Mouse (Mus musculus) urinary bladder, postnatal 36 days (tissue): ENCODE measurements around the gene Atp7b.

Experiments
- DNase-seq, 2 experiments: peaks; one replicate each; pipeline ENCODE4 v3.0.0; 2022; ENCODE audit warnings: low spot score in 2 of 2, mixed read lengths in 1 of 2

Atp7b gene

DNA sequence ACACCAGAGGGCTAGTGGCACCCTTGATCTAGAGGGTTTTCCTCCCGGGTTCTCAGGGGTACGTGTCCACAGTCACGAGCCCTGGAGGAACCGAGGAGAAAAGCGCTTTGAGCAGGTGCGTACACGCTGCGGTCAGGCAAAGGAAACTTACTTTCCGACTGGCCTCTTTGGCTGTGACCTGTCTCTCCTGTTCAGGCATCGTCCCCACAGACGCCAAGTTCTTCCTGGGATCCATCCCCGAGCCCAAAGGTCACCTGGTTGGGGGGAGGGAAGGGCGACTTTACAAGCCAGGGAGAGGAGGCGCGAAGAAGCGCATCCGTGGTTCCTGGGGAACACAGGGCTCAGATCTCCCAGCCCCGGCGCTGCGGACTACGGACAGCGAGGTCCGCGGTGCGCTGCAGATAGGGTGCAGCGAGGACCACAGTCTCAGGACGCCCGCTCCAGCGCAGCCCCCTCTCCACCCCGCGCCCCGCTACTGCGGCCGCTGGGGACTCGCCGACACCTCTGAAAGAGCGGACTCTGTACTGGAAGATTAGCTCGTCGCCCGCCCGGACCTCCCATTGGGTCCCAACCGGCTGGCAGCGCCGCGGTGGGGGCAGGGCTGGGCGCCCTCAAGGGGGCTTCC, at the start of gene Atp7b:
Gene Atp7b, minus strand, starts transcription at position 485 of the 625 bp plus-strand sequence.
- DNase-seq = peak; percentile 1 to 33

DNA sequence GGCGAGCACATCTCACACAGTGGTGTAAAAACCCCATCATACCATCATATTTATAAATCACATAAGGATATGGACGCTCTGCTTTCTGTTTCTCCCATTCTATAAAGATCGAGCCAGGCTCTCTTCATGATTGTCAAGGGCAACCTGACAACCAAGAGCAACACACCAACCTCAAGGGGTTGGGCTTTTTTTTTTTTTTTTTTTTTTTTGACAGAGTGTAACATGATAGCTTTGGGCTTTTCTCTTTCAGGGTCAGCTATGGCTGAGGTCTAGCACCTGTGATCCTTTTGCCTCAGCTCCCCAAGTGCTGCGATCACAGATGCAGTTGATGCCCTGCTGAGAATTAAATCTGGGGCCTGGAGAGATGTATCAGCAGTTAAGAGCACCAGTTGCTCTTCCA, 46.9 kb upstream of the Atp7b start:
- DNase-seq = no peak

DNA sequence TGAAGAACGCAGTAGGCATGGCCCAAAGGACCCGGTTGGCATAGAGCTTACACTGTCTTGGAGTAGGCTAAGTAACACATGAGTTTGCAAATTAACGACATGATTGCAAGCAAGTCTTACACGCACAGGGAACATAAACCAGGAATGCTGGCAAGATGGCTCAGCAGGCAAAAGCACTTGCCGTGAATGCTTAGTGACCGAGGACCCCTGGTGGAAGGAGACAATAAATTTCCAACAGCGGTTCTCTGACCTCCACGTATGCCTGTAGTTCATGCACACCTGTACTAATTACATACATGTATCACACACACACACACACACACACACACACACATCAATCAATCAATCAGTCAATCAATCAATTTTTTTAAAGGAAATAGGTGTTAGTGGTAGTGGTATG, 31.5 kb upstream of the Atp7b start:
- DNase-seq = peak in 1 of 2 experiments; percentile 1

DNA sequence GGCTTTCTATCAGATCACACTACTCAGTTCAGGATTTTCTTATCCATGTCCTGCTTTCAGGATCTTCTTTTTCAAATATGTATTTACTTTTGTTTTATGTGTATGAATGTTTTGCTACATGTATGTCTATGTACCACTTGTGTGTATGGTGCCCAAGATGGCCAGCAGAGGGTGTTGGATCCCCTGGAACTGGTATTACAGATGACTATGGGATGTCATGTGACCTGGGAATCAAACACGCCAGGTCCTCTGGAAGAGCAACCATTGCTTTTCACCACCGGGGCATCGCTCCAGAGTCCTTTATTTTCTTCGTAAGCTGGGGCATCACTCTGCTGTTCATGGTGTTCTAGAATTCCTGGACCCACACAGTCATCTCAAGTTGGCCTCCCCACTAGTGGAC, 29.1 kb upstream of the Atp7b start:
- DNase-seq = no peak

DNA sequence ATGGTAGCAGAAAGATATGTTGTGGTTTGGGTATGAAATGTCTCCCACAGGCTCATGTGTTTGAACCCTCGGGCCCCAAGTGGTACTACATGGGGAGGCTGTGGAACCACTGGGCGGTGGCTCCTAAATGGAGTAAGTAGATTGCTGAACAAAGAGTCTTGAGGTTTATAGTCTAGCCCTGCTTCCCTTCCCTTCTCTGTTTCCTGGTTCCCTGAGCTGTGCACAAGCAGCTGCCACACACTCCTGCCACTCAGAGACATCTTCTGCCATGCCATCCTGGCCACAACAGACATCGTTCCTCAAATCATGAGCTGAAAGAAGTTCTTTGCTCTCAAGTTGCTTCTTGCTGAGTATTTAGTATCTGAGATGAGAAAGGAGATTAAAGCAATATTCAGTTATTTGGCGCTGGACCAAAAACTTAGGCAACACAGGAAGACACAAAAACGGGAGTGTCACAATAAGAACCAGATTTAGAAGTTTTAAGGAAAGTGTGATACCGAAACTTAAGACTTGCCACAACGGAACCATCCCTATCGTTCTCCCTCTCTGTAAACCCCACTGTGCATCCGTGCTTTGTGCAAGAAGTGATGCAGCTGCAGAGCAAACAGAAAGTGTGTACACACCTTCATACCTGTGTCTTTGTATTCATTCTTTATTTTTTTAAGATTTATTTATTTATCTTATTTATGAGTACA, 19.4 kb upstream of the Atp7b start:
- DNase-seq = no peak

DNA sequence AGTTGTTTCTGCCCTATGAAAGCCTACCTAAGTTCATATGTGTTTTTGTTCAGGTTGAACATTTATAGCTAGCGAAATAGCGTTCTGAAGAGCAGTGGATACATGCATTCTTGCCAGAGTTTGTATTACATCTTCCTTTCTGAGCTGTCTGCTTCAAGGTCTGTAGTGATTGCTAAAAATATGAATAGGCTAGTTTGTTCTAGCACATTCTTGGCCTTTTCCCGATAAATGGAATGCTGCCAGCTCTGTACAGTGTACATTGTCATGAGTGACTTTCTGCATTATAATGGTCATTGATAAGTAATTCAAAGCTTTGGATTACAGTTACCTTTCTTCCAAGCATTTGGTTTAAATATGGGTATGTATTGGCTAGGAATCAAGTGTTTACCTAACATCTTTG, 1.0 kb upstream of the Atp7b start:
- no peak for DNase-seq

DNA sequence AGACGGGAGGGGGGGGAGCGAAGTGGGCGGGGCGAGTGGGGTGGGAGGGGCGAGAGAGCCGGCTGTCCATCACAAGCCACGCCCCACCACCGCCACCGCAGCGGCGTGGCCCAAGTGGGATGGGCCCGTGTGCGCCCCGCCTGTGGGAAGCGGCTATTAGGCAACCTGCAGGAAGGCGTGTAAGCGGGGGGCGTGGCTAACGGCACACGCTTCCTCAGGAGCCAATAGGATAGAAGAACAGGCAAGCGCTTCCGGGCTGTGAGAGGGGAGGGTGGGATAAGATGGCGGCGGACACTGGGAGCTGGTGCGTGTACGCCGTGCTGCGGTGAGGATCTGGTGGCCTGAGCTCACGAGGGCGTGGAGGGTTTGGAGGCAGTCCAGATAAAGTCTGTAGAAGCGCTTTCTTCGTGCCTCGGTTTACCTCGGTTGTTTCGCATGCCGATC, 363 bp upstream of the Atp7b start, which contains the start of gene Alg11:
Gene Alg11, plus strand, starts transcription at position 276 of the 444 bp plus-strand sequence.
- peak; percentile 90 to 96 for DNase-seq

DNA sequence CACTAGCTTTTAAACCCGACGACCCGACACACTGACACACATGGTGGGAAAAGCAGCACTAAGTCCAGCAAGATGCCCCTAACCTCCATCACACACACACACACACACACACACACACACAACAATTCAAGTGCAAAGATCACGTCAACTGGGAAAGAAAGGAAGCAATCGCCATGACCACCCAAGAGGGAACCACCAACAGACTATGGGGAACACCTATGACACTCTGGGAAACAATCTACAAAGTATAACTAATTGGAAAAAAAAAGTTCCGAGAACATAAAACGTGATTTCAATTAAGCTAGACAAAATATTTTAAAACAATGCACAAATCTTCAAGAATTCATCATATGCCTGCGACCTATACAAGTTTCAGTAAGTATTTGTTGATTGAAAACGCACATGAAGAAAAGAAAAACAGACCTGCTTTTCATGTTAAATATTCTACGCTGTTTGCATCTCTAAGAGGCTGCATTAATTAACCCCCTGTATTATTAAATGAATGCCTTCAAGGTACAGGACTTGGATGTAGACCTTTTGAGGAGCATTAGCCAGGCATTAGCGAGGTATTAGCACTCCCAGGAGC, 859 bp downstream of the Atp7b start:
- DNase-seq = no peak

DNA sequence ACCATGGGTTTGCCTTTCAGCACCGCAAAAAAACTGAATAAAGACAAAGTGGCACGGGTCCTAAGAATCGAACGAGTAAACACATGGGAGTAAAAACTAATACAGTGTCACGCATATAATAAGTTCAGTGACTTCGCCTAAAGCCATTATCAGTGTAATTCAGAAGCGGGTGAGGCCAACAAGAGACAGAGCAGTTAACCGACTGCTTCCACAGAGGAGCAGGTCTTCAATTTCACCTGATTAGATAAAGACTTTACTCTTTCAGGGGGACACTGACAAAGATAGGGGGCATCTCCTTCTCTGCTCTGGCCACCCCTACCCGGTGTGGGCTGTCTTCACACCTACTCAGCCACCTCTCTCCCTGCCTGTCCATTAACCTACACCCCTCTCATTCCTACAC, 1.7 kb downstream of the Atp7b start:
- no peak for DNase-seq

DNA sequence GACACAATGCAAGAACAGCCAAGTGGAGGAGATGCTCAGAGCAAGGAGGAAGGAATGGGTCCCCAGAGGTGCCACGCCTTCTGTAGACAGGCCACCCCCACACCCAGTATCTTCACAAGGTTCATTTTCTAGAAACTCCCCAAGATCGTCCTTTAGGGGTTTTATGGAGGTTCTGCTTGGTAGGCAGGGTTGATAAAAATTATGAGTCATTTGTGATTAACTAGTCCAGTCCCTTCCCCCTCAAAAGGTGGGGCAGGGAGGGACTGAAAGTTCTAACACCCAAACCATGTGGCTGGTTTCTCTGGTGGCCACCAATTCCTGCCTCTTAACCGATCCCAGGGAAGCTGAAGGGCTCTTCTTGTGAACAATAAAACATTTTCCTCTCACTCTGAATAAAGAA, 3.3 kb downstream of the Atp7b start:
- no peak for DNase-seq

DNA sequence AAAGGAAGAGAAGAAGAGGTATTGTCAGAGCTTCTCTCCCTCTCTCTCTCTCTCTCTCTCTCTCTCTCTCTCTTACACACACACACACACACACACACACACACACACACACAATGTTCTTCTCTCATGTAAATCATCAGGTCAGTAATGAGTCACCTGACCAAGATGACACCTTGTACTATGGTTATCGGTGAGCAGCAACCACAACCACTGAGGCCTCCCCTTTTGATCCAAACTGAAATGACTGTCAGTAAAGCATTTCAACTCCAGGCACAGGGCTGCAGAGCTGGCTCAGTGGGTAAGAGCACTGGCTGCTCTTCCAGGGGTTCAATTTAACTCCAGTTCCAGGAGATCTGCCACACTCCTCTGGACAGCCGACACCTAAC, 4.6 kb downstream of the Atp7b start:
- no peak for DNase-seq

DNA sequence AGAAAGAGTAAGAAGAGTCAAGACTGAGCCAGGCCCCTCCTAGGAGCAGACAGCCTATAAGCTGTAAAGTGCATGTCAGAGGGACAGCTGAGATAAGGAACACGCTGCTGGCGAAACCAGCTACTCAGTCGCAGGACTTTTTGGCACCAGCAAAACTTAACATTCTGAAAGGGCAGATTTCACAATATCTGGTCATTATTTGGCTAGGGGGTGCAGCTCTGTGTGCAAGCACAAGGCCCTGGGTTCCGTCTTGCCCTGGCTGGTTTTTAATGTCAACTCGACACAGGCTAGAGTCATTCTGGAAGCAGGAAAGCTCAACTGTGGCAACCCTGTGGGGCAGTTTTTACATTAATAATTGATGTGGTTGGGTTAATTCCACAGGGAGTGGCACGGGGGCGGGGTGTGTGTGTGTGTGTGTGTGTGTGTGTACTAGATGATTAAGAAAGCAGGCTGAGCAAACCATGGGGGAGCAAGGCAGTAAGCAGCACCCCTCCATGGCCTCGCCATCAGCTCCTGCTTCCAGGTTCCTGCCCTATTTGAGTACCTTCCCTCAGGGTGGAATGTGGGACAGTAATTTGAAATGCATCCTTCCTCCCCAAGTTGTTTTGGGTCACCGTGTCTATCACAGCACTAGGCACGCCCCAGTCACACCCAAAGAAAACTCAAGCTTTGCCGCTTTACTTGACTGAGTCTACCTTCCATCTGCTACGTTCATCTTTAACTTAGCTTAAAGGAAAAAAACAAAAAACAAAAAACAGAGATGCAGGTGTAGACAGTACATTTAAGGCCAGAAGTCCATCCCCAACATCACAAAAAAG, 5.2 kb downstream of the Atp7b start:
- DNase-seq = peak; percentile 23 to 39

DNA sequence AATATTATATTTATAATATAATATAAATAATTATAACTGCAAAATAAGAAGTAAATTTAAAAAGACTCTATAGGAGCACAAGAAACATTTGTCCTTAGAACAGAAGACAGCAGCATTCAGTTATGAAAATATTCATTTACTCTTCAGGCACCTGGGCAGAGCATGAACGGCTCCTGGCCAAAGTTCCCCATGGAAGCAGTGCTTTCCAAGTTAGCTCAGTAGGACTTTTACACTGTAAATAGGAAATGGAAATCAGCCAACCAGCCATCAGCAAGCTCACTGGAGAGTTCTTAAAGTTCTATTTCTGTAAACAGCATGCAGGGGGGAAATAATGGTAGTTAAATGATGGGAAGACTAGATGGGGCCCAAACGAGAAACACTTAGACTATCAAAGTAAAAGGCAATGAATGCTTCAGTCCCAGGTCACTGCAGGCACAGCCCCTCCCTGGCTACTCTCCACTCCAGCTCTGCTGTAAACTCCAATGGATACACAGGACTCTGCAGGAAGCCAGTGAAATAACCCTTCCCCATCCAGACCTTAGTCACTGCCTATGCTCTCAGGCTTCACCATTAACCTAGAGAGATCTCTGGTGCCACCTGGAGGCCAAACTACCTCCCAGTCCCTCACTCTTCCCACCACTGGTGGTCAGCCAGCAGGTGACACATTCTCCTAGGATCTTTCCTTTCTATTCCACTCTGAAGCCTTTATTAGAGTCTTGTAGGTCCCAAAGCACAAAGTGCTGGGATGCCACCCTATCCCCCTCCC, 12.2 kb downstream of the Atp7b start:
- DNase-seq = peak; percentile 20 to 30

DNA sequence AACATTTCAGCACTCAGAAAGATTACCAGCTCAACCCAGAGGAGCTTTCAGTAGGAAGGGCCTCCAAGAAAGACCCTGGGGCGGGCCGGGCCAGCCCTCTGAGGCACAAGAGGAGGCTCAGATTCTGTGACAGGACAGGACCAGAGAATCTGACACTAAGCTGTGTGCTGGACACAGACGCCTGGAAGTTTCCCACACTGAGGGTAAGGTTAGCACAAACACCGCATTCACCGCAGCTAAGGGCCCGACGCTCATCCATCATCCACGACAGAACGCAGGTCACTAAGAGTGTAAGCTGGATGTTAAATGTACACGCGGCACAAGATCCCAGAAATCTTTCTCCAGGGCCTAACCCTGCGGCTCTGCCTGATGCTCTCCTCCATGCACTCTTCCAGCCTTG, 16.4 kb downstream of the Atp7b start:
- DNase-seq = no peak

DNA sequence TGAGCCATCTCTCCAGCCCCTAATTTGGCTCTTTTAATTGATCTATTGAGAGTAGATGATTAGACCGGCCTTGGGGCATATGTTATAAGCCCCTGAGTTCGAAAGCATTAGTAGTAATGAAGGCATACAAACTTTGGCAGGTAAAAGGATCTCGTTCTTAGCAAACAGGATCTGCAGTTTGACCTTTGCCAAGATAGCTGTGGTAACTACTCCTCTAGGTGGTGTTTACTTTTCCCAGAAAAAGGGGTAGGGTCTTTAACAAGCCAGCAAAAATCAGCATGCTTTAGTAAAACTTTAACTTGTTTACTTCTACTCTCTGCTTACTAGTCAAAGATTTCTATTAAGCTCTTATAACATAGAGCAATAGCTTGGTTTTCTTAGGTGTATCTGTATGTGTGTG, 17.6 kb downstream of the Atp7b start:
- no peak for DNase-seq

DNA sequence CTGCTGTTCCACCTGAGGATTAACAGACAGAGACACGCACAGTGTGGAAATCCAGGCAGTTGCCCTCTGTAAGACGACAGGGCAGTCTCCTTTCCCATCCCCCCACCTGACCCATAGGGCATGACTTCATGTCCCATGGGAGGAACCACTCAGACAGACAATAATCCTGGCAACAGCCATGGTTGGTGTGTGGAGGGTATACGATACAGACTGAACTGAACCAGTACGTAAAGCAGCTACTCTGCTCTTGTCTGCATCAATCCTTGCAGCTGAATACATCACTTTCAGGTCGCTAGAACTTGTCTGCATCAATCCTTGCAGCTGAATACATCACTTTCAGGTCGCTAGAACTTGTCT, 20.0 kb downstream of the Atp7b start:
- DNase-seq = no peak

DNA sequence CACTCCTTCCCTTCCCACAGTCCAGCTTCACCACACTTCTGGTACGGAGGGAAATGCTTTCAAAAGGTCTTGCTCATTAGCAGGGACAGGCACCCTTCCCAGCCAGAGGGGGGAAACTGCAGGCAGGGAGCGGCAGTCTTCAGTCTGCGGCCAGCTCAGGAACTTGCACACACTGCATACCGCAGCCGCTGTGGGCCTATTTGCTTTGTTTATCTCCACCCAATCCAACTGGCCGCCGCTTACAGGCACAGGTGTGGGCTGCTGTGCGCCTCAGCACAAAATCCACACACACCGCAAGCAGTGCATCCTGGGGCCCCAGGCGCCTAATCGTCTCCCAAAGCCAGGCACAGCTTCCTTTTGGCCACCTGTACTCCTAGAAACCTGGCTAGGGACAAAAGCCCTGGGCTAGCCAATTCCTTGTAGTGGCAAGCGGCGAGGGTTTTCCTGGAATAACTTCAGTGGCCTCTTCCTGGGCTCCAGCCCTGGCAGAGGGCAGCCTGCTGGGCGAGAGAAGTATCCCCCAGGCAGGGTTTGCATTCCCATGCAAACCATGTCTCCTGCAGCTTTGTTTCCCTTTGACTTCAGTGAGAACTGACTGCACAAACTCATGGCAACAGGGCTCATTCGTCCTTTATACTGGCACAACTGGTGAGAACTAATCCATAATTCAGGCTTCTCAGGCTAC, 20.5 kb downstream of the Atp7b start:
- DNase-seq = peak; percentile 18 to 33

DNA sequence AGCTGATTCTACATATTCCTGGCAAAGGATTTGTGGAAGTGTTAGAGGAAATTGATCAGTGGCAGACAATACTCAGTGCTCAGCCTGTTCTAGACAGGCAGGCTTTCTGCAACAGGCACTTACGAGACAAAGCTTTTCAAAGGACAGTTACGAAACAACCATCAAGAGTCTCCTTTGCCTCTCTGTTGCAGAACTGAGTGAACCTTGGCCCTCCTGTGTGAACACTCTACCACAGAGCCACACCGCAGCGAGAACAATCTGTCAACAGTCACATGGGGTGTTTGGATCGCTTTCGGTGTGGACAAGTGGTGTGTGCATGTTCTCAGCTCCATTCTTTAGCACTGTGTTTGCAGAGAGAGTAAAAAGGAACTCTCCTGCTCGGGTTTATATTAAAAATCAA, 23.1 kb downstream of the Atp7b start:
- DNase-seq = no peak

DNA sequence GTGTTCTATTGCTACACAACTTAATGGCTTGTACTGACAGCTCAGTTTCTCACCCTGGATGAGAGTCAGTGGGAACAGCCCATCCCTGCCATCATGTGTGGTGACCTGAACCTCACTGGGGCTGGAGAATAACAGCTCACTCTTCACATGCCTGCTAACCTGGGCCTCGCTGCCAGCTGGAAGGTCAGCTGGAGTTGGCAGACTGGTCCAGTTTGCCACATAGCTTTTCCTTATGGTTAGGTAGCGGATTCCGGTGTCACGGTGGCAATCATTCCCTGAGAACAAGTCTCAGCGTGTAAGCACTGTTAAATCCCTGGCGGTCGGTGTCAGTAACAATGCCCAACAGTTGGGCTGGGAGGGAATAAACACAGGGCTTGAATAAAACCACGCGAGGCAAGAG, 24.0 kb downstream of the Atp7b start:
- no peak for DNase-seq

DNA sequence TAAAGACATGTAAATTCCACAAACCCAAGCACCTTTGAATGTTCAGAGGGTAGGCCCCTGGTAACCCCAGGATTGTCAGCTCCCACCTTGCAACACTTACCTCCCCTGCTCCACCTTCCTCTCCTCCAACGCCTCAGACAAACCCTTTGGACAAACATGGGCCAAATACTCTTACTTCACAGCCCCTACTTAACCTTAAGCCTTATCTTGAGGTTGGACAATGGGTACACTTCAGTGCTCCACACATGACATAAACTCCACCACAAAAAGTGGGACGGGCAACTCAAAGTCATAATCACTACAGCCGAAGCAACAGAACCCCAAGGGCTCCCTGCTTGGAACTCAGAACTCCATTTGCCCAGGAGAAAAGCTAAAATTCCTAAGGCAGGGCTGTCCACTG, 29.1 kb downstream of the Atp7b start:
- DNase-seq = no peak

DNA sequence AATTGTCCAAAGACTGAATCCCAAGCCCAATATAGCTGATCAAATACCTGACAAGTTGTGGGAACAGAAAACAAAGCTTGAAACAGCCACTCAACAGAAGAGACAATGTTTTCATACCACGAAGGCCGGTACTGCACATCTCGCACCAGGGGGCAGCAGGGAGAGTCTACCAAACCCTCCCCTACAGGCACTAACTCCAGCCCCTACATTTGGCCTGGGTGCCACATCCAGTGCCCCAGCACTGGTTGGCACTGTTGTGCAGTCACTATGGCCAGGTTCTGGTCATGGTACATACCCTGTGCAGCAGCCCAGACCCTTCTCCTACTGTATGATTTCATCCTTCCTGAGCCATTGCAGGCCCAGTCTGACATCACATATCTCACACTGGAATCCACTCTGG, 31.1 kb downstream of the Atp7b start:
- DNase-seq = no peak
